Mouse (Mus musculus) E14TG2a.4 (cell line): ENCODE measurements at regions not wholly inside any gene's neighbourhood (a gene's known extent, or its start where the extent isn't known, plus 50 kb on each side); places are given as distances from the start of the nearest gene placed in this dataset.

ENCODE experiments used
- H3K27me3 ChIP-seq: 2 replicates; pipeline ENCODE4 v1.6.1; 2014; ENCODE audit warnings: low read length, control low read depth; ENCODE audit not compliant: insufficient read depth
- H3K36me3 ChIP-seq: 2 replicates; pipeline ENCODE4 v1.6.1; 2014; ENCODE audit warnings: low read length, control low read depth; ENCODE audit not compliant: insufficient read depth
- H3K4me1 ChIP-seq: replicated peaks from 2 replicates; pipeline ENCODE4 v1.6.1; 2014; ENCODE audit warnings: low read depth, low read length, control low read depth
- H3K4me3 ChIP-seq: replicated peaks from 2 replicates; pipeline ENCODE4 v1.5.1; 2014; ENCODE audit warnings: mild to moderate bottlenecking, low read length
- H3K9me3 ChIP-seq: 2 replicates; pipeline ENCODE4 v1.6.1; 2014; ENCODE audit warnings: low read length, control low read depth
- CTCF ChIP-seq: conservative IDR thresholded peaks from 2 replicates; pipeline ENCODE4 v1.5.1; 2014; ENCODE audit warnings: low read length
- NANOG ChIP-seq: IDR thresholded peaks from 2 replicates; pipeline ENCODE4 v1.6.1; 2014; ENCODE audit warnings: borderline replicate concordance, low read length, mixed read lengths
- POU5F1 ChIP-seq: IDR thresholded peaks from 2 replicates; pipeline ENCODE4 v1.6.1; 2014; ENCODE audit warnings: low read length, borderline replicate concordance

- Histone ChIP-seq H3K4me1 (no peaks in the 10 kb centered on the region), H3K36me3 (no peaks in the 10 kb centered on the region), H3K9me3 (no peaks in the 10 kb centered on the region), H3K4me3 (no peak overlapping the region), H3K27me3 (no peaks in the 10 kb centered on the region)
- TF ChIP-seq NANOG, result no peak
- no peak for TF ChIP-seq CTCF
- no peak for TF ChIP-seq POU5F1
Measured at GRCm38 (mm10) chr8:6658860-6659259, 1553.7 kb upstream of the Slc10a2 start.

GRCm38 (mm10) chr8:6657451-6657990 lies 1552.4 kb upstream of the Slc10a2 start:
- no peaks in the 10 kb centered on the region for H3K36me3 ChIP-seq
- TF ChIP-seq NANOG (no peak), CTCF (no peak), POU5F1 (no peak)
- H3K4me1 ChIP-seq, result no peaks in the 10 kb centered on the region
- no peaks in the 10 kb centered on the region for H3K9me3 ChIP-seq
- no peaks in the 10 kb centered on the region for H3K27me3 ChIP-seq
- no peak overlapping the region for H3K4me3 ChIP-seq

- Histone ChIP-seq H3K27me3 (no peaks in the 10 kb centered on the region), H3K4me1 (no peaks in the 10 kb centered on the region), H3K9me3 (no peaks in the 10 kb centered on the region), H3K36me3 (no peaks in the 10 kb centered on the region), H3K4me3 (no peak overlapping the region)
- TF ChIP-seq POU5F1, result no peak
- no peak for TF ChIP-seq CTCF
- TF ChIP-seq NANOG, result no peak
Measured at GRCm38 (mm10) chr8:6652180-6652579, 1547.0 kb upstream of the Slc10a2 start.

GRCm38 (mm10) chr8:6648083-6648482 lies 1542.9 kb upstream of the Slc10a2 start:
- Histone ChIP-seq H3K4me1 (no peaks in the 10 kb centered on the region), H3K36me3 (no peaks in the 10 kb centered on the region), H3K9me3 (no peaks in the 10 kb centered on the region), H3K4me3 (no peak overlapping the region), H3K27me3 (no peaks in the 10 kb centered on the region)
- TF ChIP-seq CTCF (no peak), POU5F1 (no peak), NANOG (no peak)

GRCm38 (mm10) chr8:6645287-6645957 lies 1540.3 kb upstream of the Slc10a2 start:
- Histone ChIP-seq H3K36me3 (no peaks in the 10 kb centered on the region), H3K27me3 (no peaks in the 10 kb centered on the region), H3K9me3 (no peaks in the 10 kb centered on the region), H3K4me1 (no peaks in the 10 kb centered on the region), H3K4me3 (no peak overlapping the region)
- no peak for TF ChIP-seq NANOG
- TF ChIP-seq CTCF, result no peak
- TF ChIP-seq POU5F1, result no peak

DNA sequence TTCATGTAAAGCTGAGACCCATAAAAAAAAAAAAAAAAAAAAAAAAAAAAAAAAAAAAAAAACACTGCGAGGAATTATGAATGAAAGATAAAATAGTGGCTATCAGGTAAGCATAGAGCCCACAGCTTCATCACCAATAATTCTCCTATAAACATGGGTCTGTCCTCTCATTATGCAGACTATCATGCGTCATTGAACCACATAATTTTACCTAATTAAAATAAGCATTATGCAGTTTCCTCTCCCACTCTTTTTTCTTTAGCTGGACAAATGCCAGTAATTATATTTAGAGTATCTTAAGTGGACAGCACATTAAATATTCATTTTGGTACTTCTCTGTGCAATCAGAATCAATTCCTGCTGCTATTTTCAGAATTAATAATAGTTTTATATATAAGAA lies 1539.2 kb upstream of the Slc10a2 start:
- Histone ChIP-seq H3K4me1 (no peaks in the 10 kb centered on the region), H3K27me3 (no peaks in the 10 kb centered on the region)
- TF ChIP-seq POU5F1 (no peak), CTCF (no peak), NANOG (no peak)

GRCm38 (mm10) chr8:6627009-6627557 lies 1521.9 kb upstream of the Slc10a2 start:
- no peaks in the 10 kb centered on the region for H3K4me1 ChIP-seq
- H3K9me3 ChIP-seq, result no peaks in the 10 kb centered on the region
- no peak overlapping the region for H3K4me3 ChIP-seq
- TF ChIP-seq POU5F1 (no peak), CTCF (no peak), NANOG (no peak)
- H3K27me3 ChIP-seq, result no peaks in the 10 kb centered on the region
- H3K36me3 ChIP-seq, result no peaks in the 10 kb centered on the region

More for the DNA sequence above, 1539.2 kb upstream of the Slc10a2 start:
- H3K36me3 ChIP-seq, result no peaks in the 10 kb centered on the region
- no peak overlapping the region for H3K4me3 ChIP-seq
- no peaks in the 10 kb centered on the region for H3K9me3 ChIP-seq

DNA sequence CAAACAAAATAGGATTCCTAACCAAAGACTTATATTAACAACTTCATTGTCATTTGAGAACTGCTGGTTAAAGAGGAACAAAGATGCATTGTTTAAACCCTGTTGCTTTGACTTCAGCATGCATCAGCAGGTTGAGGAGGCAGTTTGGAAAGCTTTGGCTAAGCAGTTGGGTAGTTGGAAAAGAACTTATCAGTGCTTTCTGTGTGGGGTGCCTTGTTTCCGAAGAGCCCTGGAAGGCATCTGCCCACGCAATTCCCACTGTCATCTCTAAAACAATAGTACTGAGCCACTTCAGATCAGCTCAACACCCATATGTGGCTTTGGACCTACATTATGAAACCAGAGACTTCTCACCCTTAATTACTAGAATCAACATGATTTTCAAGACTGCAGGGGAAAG lies 1503.7 kb upstream of the Slc10a2 start:
- Histone ChIP-seq H3K27me3 (no peaks in the 10 kb centered on the region), H3K9me3 (no peaks in the 10 kb centered on the region), H3K4me1 (no peaks in the 10 kb centered on the region), H3K4me3 (no peak overlapping the region), H3K36me3 (no peaks in the 10 kb centered on the region)
- no peak for TF ChIP-seq POU5F1
- TF ChIP-seq NANOG, result peak; percentile 40; the same call in 1 of the 2 replicates
- TF ChIP-seq CTCF, result no peak
